Mouse (Mus musculus) neural tube, embryonic 10.5 days (tissue): ENCODE results near the gene Iqcg.

Experiments
- DNase-seq: peaks from one replicate; pipeline ENCODE4 v3.0.0-alpha.2; 2017; ENCODE audit warnings: low spot score; ENCODE audit errors: extremely low spot score

Gene Iqcg

GRCm38 (mm10) chr16:32981405-32981804 is 74.6 kb downstream of the Iqcg start:
- DNase-seq = no peak

DNA sequence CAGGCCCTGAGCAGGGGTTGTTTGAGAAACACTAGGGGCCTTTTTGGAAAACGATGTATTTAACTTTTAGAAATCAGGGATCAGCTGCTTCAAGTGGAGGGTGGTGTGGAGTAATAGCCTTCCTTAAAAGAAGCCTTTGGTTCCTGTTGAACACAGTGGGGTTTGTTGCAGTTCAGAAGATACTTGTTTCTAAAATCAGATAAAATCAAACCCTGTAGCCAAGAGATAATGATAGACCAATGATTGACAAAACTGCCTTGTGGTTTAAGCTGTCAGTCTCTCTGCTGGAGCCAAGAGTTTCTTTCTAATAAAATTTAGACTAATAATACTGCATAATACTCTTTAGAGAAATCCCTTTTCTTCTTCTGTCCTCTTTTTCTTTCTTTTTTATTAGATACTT is 75.8 kb downstream of the Iqcg start:
- DNase-seq = no peak

- no peak for DNase-seq
Measured at GRCm38 (mm10) chr16:32973047-32973446, 83.0 kb downstream of the Iqcg start.

DNA sequence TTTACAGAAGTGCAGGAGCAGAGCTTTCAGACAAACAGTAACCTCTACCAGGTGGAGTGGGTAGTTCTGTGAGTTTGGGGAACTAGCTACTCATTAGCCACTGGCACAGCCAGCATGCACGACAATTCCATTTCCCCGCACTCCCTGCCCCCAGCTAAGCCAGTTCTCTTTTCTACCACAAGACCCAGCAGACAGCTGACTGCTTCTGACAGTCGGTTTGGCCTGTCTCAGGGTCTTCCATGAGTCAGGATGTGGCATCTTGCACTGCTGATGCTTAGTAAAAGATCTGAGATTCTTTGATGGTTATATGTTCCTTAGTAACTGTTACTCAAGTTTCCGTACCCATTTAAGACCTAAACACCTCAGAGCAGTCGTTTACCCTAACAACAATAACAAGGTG is 83.5 kb downstream of the Iqcg start:
- no peak for DNase-seq
